Mouse (Mus musculus): ENCODE measurements around the gene Kcnj9.

DNA sequence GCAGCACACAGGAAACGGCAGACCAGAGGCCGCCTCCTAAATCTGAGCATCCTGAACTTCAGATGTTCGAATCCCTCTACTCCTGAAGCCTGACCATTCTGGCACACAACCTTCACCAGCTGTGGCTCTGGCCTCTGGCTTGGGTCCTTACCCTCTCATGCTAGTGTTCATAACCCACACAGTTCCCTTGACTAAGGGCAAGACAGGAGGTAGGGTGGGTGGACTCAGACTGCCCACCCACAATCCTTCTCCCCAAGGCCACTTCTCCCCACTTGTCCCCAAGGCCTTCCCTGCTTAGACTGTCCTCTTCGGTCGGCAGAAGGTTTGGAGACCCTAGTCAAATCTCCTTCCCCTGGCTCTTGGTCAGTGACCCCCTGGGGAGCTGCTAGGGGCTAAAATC lies 20.4 kb upstream of the Kcnj9 start:
- no peak for TF ChIP-seq CTCF (IDR thresholded peaks at IDR 0.05; ENCODE audit: borderline replicate concordance, extremely low read depth, insufficient read depth, insufficient read length)
- no peak for TF ChIP-seq POLR2A (IDR thresholded peaks at IDR 0.05; ENCODE audit: borderline replicate concordance, extremely low read depth, insufficient read depth, insufficient read length, poor library complexity, severe bottlenecking)
